Mouse (Mus musculus): ENCODE data around the gene Daw1. TPM values are rescaled to one million over a fixed set of nuclear protein-coding genes. Genes with fewer than 3 reads are reported as not detected.

Gene Daw1
- polyA plus RNA-seq, 1 experiment = 2.8 TPM

- no peak for TF ChIP-seq CTCF (IDR thresholded peaks at IDR 0.05; ENCODE audit: borderline replicate concordance, extremely low read depth, insufficient read depth, insufficient read length)
- no peak for TF ChIP-seq POLR2A (IDR thresholded peaks at IDR 0.05; ENCODE audit: borderline replicate concordance, extremely low read depth, insufficient read depth, insufficient read length, poor library complexity, severe bottlenecking)
- DNase-seq (ENCODE audit: low read depth) = no peak
Observed at GRCm38 (mm10) chr1:83209981-83210380, 50.4 kb downstream of the Daw1 start.

GRCm38 (mm10) chr1:83218260-83218659 is 58.7 kb downstream of the Daw1 start:
- peak; percentile 76 for DNase-seq (ENCODE audit: low read depth)
- TF ChIP-seq CTCF (IDR thresholded peaks at IDR 0.05; ENCODE audit: borderline replicate concordance, extremely low read depth, insufficient read depth, insufficient read length) (peak; percentile 15; the same call in 1 of the 2 replicates), POLR2A (IDR thresholded peaks at IDR 0.05; ENCODE audit: borderline replicate concordance, extremely low read depth, insufficient read depth, insufficient read length, poor library complexity, severe bottlenecking) (no peak)

- TF ChIP-seq POLR2A (IDR thresholded peaks at IDR 0.05; ENCODE audit: borderline replicate concordance, extremely low read depth, insufficient read depth, insufficient read length, poor library complexity, severe bottlenecking) = no peak
- TF ChIP-seq CTCF (IDR thresholded peaks at IDR 0.05; ENCODE audit: borderline replicate concordance, extremely low read depth, insufficient read depth, insufficient read length) = peak; percentile 33; the same call in 1 of the 2 replicates
- peak; percentile 57 for DNase-seq (ENCODE audit: low read depth)
Observed at GRCm38 (mm10) chr1:83223072-83223471, 63.5 kb downstream of the Daw1 start.

GRCm38 (mm10) chr1:83224423-83224960 is 64.9 kb downstream of the Daw1 start:
- TF ChIP-seq CTCF (IDR thresholded peaks at IDR 0.05; ENCODE audit: borderline replicate concordance, extremely low read depth, insufficient read depth, insufficient read length) (no peak), POLR2A (IDR thresholded peaks at IDR 0.05; ENCODE audit: borderline replicate concordance, extremely low read depth, insufficient read depth, insufficient read length, poor library complexity, severe bottlenecking) (no peak)
- no peak for DNase-seq (ENCODE audit: low read depth)

GRCm38 (mm10) chr1:83227946-83228345 is 68.4 kb downstream of the Daw1 start:
- TF ChIP-seq CTCF (IDR thresholded peaks at IDR 0.05; ENCODE audit: borderline replicate concordance, extremely low read depth, insufficient read depth, insufficient read length) = no peak
- no peak for TF ChIP-seq POLR2A (IDR thresholded peaks at IDR 0.05; ENCODE audit: borderline replicate concordance, extremely low read depth, insufficient read depth, insufficient read length, poor library complexity, severe bottlenecking)
- no peak for DNase-seq (ENCODE audit: low read depth)

- DNase-seq (ENCODE audit: low read depth) = no peak
- TF ChIP-seq CTCF (IDR thresholded peaks at IDR 0.05; ENCODE audit: borderline replicate concordance, extremely low read depth, insufficient read depth, insufficient read length) (no peak), POLR2A (IDR thresholded peaks at IDR 0.05; ENCODE audit: borderline replicate concordance, extremely low read depth, insufficient read depth, insufficient read length, poor library complexity, severe bottlenecking) (no peak)
Observed at GRCm38 (mm10) chr1:83248235-83248746, 88.7 kb downstream of the Daw1 start.

- no peak for DNase-seq (ENCODE audit: low read depth)
- TF ChIP-seq POLR2A (IDR thresholded peaks at IDR 0.05; ENCODE audit: borderline replicate concordance, extremely low read depth, insufficient read depth, insufficient read length, poor library complexity, severe bottlenecking) (no peak), CTCF (IDR thresholded peaks at IDR 0.05; ENCODE audit: borderline replicate concordance, extremely low read depth, insufficient read depth, insufficient read length) (no peak)
Observed at GRCm38 (mm10) chr1:83251746-83252145, 92.2 kb downstream of the Daw1 start.

Other genes starting within 250 kb of the Daw1 start
- 2.2 and 3.0 TPM in 2 replicates for gene A030005L19Rik, start 246.4 kb upstream of the Daw1 start, polyA plus RNA-seq (2012; rRNA removed)
- 0.24 TPM in 1 of 2 replicates, not detected in the other for gene A030014E15Rik, start 234.8 kb upstream of the Daw1 start, polyA plus RNA-seq (2012; rRNA removed)
- gene Gm6217, start 228.4 kb upstream of the Daw1 start, polyA plus RNA-seq (2012; rRNA removed) = not detected in 2 replicates
- gene A030003K21Rik, start 216.4 kb upstream of the Daw1 start, polyA plus RNA-seq (2012; rRNA removed) = not detected in 2 replicates
- not detected in 2 replicates for gene Gm7544, start 203.7 kb upstream of the Daw1 start, polyA plus RNA-seq (2012; rRNA removed)
- not detected in 2 replicates for gene Gm47955, start 199.5 kb upstream of the Daw1 start, polyA plus RNA-seq (2012; rRNA removed)
- gene Gm47959, start 159.2 kb upstream of the Daw1 start, polyA plus RNA-seq (2012; rRNA removed) = not detected in 2 replicates
- 1.00 and 1.1 TPM in 2 replicates for gene Slc19a3, start 121.3 kb upstream of the Daw1 start, polyA plus RNA-seq (2012; rRNA removed)
- gene Krtap28-10, start 117.3 kb upstream of the Daw1 start, polyA plus RNA-seq (2012; rRNA removed) = not detected in 2 replicates
- not detected in 2 replicates for gene Gm47969, start 114.8 kb upstream of the Daw1 start, polyA plus RNA-seq (2012; rRNA removed)
- gene A030005K14Rik, start 100.4 kb upstream of the Daw1 start, polyA plus RNA-seq (2012; rRNA removed) = not detected in 2 replicates
- gene Krtap28-13, start 98.8 kb upstream of the Daw1 start, polyA plus RNA-seq (2012; rRNA removed) = not detected in 2 replicates
- 0.11 TPM in 1 of 2 replicates, not detected in the other for gene Ccl20, start 43.0 kb upstream of the Daw1 start, polyA plus RNA-seq (2012; rRNA removed)
- gene Sphkap, start 248.4 kb downstream of the Daw1 start, polyA plus RNA-seq (2012; rRNA removed) = 7.1 and 10.9 TPM in 2 replicates

Measured in brain, embryonic 14.5 days (tissue).